Mouse (Mus musculus) C2C12 (cell line): Measurements from ENCODE around the gene Usp39.

Experiments used
- CEBPB ChIP-seq: IDR thresholded peaks from one replicate; pipeline ENCODE4 v1.6.1; 2011; ENCODE audit warnings: low read depth, mild to moderate bottlenecking, control low read depth, moderate library complexity
- MYOG ChIP-seq: IDR thresholded peaks from one replicate; pipeline ENCODE4 v1.6.1; 2011; ENCODE audit not compliant: control insufficient read depth, insufficient read length; ENCODE audit errors: extremely low read depth

DNA sequence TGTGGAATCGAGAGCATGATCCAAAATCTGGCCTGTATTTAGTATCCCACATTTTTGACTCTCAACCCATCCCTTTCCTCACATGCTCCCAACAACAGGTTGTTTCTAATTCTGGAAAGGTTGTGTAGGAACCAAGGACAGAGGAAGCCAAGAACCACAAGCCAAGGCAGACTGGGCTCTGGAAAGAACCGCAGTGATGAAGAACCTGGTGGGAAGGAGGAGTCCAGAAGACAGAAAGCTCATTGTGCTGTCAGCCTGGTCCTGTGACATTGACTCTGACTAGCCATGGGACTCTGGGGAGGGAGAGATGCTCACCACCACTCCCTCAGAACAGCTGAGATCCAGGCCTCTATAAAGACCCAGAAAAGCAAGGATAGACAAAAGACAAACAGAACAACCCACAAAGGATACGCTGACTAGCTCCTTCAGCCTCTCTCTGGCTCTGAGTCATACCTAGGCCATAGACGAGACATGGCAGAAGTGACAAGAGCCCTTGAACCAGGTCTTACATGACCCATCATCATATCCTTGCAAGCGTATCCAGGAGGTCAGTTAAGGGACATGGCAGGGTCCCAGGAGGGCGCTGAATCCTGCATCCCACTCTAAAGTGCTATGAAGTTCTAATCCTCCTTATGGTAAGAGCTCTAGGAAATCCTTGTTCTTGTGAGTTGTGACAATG, 38.3 kb upstream of the Usp39 start:
- TF ChIP-seq MYOG, result no peak
- no peak for TF ChIP-seq CEBPB
